23 mouse cellular contexts compared by ENCODE assay signal in the genomic region with DNA sequence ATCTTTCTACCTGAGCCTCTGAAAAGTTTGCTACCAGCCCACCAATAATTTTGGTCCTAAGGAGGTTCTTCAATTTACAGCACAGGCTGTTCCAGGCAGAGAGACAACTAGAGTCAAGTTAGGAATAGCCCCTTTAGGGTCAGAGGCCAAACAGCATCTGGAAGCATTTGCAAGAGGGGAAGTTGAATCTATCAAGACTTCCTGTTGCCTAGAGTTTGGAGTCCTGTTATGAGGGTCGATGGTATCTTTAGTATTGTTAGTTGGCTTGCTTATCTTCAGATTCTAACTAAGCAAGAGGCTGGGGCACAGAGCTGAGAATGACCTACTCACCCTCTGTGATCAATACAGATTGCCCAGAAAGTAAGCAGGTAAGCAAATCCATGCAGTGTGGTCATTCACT. TPM values are rescaled to one million over a fixed set of nuclear protein-coding genes. Genes with fewer than 3 reads are reported as not detected.
DNase-seq lines count a peak whose midpoint lies in the region; ATAC-seq and TF ChIP-seq lines count a peak whose summit lies in the region.
"Had no signal": no experiment of that assay in that cellular context is flagged by ENCODE, and none has a peak within 500 bp of the region (broad histone marks: within the 10 kb centered on the region; RNA-seq: fewer than 3 reads in every experiment).

No protein-coding gene starts in this region.

- no peak overlapping the region for H3K4me3 ChIP-seq in kidney, postnatal 0 days (replicated peaks; ENCODE audit: low read depth, low read length)
- H3K4me3 ChIP-seq in kidney, embryonic 16.5 days (ENCODE audit: low read length): no peak overlapping the region
- H3K4me3 ChIP-seq in lung, embryonic 14.5 days (ENCODE audit: low read depth, low read length): no peak overlapping the region
- H3K4me3 ChIP-seq: embryonic facial prominence, embryonic 13.5 days; heart, adult 2 months; hindbrain, embryonic 15.5 days; intestine, embryonic 15.5 days; lung, embryonic 15.5 days; neural tube, embryonic 13.5 days had no signal

- no peaks in the 10 kb centered on the region for H3K27me3 ChIP-seq in kidney, postnatal 0 days (ENCODE audit: insufficient read depth, low read length)
- no peaks in the 10 kb centered on the region for H3K27me3 ChIP-seq in kidney, embryonic 16.5 days (ENCODE audit: insufficient read depth, low read length)
- H3K27me3 ChIP-seq in lung, embryonic 14.5 days (ENCODE audit: insufficient read depth, low read length): no peaks in the 10 kb centered on the region
- H3K27me3 ChIP-seq: embryonic facial prominence, embryonic 13.5 days; hindbrain, embryonic 15.5 days; intestine, embryonic 15.5 days; lung, embryonic 15.5 days; neural tube, embryonic 13.5 days had no signal

- peak; percentile 23 for DNase-seq in kidney, postnatal 0 days (ENCODE audit: low spot score)
- peak; percentile 48 for DNase-seq in lung, embryonic 14.5 days
- no peak for DNase-seq in lung, postnatal 10 days
- DNase-seq in embryo, embryonic 9.5 days (ENCODE audit: extremely low spot score): peak; percentile 20
- no peak for DNase-seq in gastrocnemius, postnatal 4 days (ENCODE audit: low spot score in 2 of 2)
- no peak for DNase-seq in right cerebral cortex, postnatal 36 days (ENCODE audit: low spot score in 2 of 2)
- DNase-seq: adrenal gland, postnatal 25 days; cerebellum, adult 18-20 months; cerebellum, postnatal 25 days; heart, adult 2 months; heart, postnatal 4 days; midbrain, embryonic 14.5 days; right cerebral cortex, adult 18-20 months; thymus, postnatal 14 days had no signal

- ATAC-seq in kidney, postnatal 0 days (replicated peaks; ENCODE audit: low FRiP score, low read depth): no peak
- ATAC-seq in kidney, embryonic 16.5 days (ENCODE audit: low FRiP score, low TSS enrichment): no peak
- ATAC-seq in lung, embryonic 14.5 days (ENCODE audit: insufficient read depth): no peak
- no peak for ATAC-seq in cerebellum, adult (ENCODE audit: insufficient number of reproducible peaks, low FRiP score, low TSS enrichment)
- ATAC-seq: activated CD4-positive, CD25-positive, alpha-beta regulatory T cell, adult 4 months; forebrain, embryonic 14.5 days had no signal

- H3K36me3 ChIP-seq in kidney, postnatal 0 days (ENCODE audit: insufficient read depth, low read length): no peaks in the 10 kb centered on the region
- H3K36me3 ChIP-seq in kidney, embryonic 16.5 days (ENCODE audit: insufficient read depth, low read length): no peaks in the 10 kb centered on the region
- no peaks in the 10 kb centered on the region for H3K36me3 ChIP-seq in lung, embryonic 14.5 days (ENCODE audit: insufficient read depth)
- H3K36me3 ChIP-seq: embryonic facial prominence, embryonic 13.5 days; hindbrain, embryonic 15.5 days; intestine, embryonic 15.5 days; lung, embryonic 15.5 days; neural tube, embryonic 13.5 days had no signal

- no peak overlapping the region for H3K9ac ChIP-seq in kidney, postnatal 0 days (ENCODE audit: low read depth, low read length)
- H3K9ac ChIP-seq in kidney, embryonic 16.5 days (replicated peaks; ENCODE audit: low read length): no peak overlapping the region
- H3K9ac ChIP-seq in lung, embryonic 14.5 days: no peak overlapping the region
- H3K9ac ChIP-seq: embryonic facial prominence, embryonic 13.5 days; hindbrain, embryonic 15.5 days; intestine, embryonic 15.5 days; lung, embryonic 15.5 days; neural tube, embryonic 13.5 days had no signal

- 66% methylated on average over 1 of the region's 1 CpGs for WGBS in kidney, postnatal 0 days
- WGBS in kidney, embryonic 16.5 days: 63% methylated on average over 1 of the region's 1 CpGs
- 55% methylated on average over 1 of the region's 1 CpGs for WGBS in lung, embryonic 14.5 days

- H3K9me3 ChIP-seq in kidney, postnatal 0 days (replicated peaks; ENCODE audit: low read length): no peaks in the 10 kb centered on the region
- no peaks in the 10 kb centered on the region for H3K9me3 ChIP-seq in kidney, embryonic 16.5 days (ENCODE audit: low read length)
- H3K9me3 ChIP-seq in lung, embryonic 14.5 days (ENCODE audit: low read depth, low read length): no peaks in the 10 kb centered on the region
- H3K9me3 ChIP-seq: embryonic facial prominence, embryonic 13.5 days; hindbrain, embryonic 15.5 days; intestine, embryonic 15.5 days; lung, embryonic 15.5 days; neural tube, embryonic 13.5 days had no signal

- H3K27ac ChIP-seq in kidney, postnatal 0 days: no peak overlapping the region
- H3K27ac ChIP-seq in kidney, embryonic 16.5 days (ENCODE audit: low read length): no peak overlapping the region
- no peak overlapping the region for H3K27ac ChIP-seq in lung, embryonic 14.5 days (ENCODE audit: low read depth)
- H3K27ac ChIP-seq: embryonic facial prominence, embryonic 13.5 days; heart, adult 2 months; hindbrain, embryonic 15.5 days; intestine, embryonic 15.5 days; lung, embryonic 15.5 days; neural tube, embryonic 13.5 days had no signal

- no peak for TF ChIP-seq CTCF in kidney, postnatal 0 days (IDR thresholded peaks at IDR 0.05; ENCODE audit: low read depth)
- TF ChIP-seq CTCF in lung, embryonic 14.5 days (IDR thresholded peaks at IDR 0.05; ENCODE audit: low read depth): no peak

- no peak overlapping the region for H3K4me2 ChIP-seq in kidney, postnatal 0 days (ENCODE audit: low read length)
- H3K4me2 ChIP-seq in kidney, embryonic 16.5 days (replicated peaks; ENCODE audit: low read depth, low read length): no peak overlapping the region
- no peak overlapping the region for H3K4me2 ChIP-seq in lung, embryonic 14.5 days
- H3K4me2 ChIP-seq: embryonic facial prominence, embryonic 13.5 days; hindbrain, embryonic 15.5 days; intestine, embryonic 15.5 days; lung, embryonic 15.5 days; neural tube, embryonic 13.5 days had no signal

- no peaks in the 10 kb centered on the region for H3K4me1 ChIP-seq in kidney, postnatal 0 days (replicated peaks; ENCODE audit: insufficient read depth, low read length)
- no peaks in the 10 kb centered on the region for H3K4me1 ChIP-seq in kidney, embryonic 16.5 days (ENCODE audit: insufficient read depth, low read length)
- H3K4me1 ChIP-seq in lung, embryonic 14.5 days (ENCODE audit: insufficient read depth): no peaks in the 10 kb centered on the region
- H3K4me1 ChIP-seq: embryonic facial prominence, embryonic 13.5 days; hindbrain, embryonic 15.5 days; intestine, embryonic 15.5 days; lung, embryonic 15.5 days; neural tube, embryonic 13.5 days had no signal

RNA-seq across cellular contexts. Expression of gene Stim1, which starts 46.5 kb away (rescaled TPM):
- polyA plus RNA-seq in kidney, postnatal 0 days (2015; fragmentation: Nextera tagmentation; extraction: Ambion mirVana): 9.7 and 10.3 TPM in 2 replicates
- polyA plus RNA-seq in kidney, embryonic 16.5 days (2015; fragmentation: Nextera tagmentation; extraction: Ambion mirVana): 14.8 and 17.0 TPM in 2 replicates
- 15.9 and 16.3 TPM in 2 replicates for polyA plus RNA-seq in lung, embryonic 14.5 days (2014; fragmentation: Nextera tagmentation; extraction: Ambion mirVana)
- 100 to 1,000 TPM; 248 to 260 TPM for total RNA-seq in gastrocnemius, postnatal 4 days (2021)

RNA-seq across cellular contexts. Expression of gene Rhog, which starts 58.3 kb away (rescaled TPM):
- polyA plus RNA-seq in kidney, postnatal 0 days (2015; fragmentation: Nextera tagmentation; extraction: Ambion mirVana): 50.6 and 52.1 TPM in 2 replicates
- polyA plus RNA-seq in kidney, embryonic 16.5 days (2015; fragmentation: Nextera tagmentation; extraction: Ambion mirVana): 61.2 and 64.9 TPM in 2 replicates
- polyA plus RNA-seq in lung, embryonic 14.5 days (2014; fragmentation: Nextera tagmentation; extraction: Ambion mirVana): 68.4 and 71.9 TPM in 2 replicates
- total RNA-seq in gastrocnemius, postnatal 4 days (2021): 10 to 100 TPM; 42.9 to 43.5 TPM

Comparison
In these comparisons a context has a peak if more than half of its experiments do, and no peak if none do; other contexts are left out.
1. DNase-seq: peak in kidney, postnatal 0 days (single experiment), lung, embryonic 14.5 days (single experiment) and embryo, embryonic 9.5 days (single experiment); none in lung, postnatal 10 days (single experiment), gastrocnemius, postnatal 4 days (0 of 2) and right cerebral cortex, postnatal 36 days (0 of 2).